Mouse (Mus musculus) heart, adult 10 weeks (tissue): ENCODE measurements around the gene Dbil5. TPM values are rescaled to one million over a fixed set of nuclear protein-coding genes. Genes with fewer than 3 reads are reported as not detected.

Experiments
- polyA plus RNA-seq: library from polyadenylated mRNA; stranded (reverse); fragments of 350-450 nt; fragmentation: Illumina TruSeq; extraction: RNeasy Lipid Tissue Mini Kit (QIAGEN cat#74804); gene quantifications from one replicate; pipeline ENCODE4 v1.2.3, GENCODE M21; 2014; ENCODE audit warnings: low read depth, low replicate concordance

The Dbil5 gene
- not detected for polyA plus RNA-seq

DNA sequence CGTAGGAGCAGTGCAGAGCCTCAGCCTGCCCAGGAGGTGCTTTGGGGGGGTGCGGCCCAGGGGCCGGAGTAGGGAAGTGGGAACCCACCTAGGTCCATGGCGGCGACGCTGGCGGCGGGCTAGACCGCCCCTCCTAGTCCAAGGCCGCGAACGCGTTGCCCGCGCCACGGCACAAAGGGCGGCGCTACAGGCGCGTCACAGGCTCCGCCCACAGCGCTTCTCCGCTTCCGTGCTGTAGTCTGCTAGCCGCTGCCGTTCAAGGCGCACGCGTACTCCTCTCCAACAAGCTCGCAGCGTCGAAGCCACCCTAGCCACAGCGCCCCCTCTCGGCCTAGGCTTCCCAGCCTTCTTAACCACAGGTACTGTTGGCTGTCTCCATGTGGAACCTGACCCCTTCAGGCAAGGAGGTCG is at the start of gene Dbil5, which contains the start of gene Gemin4:
Gene Dbil5 (plus strand): TSS at position 219 of the 411 bp plus-strand sequence.
Gene Gemin4 (minus strand): TSS at position 275 of the 411 bp plus-strand sequence.

DNA sequence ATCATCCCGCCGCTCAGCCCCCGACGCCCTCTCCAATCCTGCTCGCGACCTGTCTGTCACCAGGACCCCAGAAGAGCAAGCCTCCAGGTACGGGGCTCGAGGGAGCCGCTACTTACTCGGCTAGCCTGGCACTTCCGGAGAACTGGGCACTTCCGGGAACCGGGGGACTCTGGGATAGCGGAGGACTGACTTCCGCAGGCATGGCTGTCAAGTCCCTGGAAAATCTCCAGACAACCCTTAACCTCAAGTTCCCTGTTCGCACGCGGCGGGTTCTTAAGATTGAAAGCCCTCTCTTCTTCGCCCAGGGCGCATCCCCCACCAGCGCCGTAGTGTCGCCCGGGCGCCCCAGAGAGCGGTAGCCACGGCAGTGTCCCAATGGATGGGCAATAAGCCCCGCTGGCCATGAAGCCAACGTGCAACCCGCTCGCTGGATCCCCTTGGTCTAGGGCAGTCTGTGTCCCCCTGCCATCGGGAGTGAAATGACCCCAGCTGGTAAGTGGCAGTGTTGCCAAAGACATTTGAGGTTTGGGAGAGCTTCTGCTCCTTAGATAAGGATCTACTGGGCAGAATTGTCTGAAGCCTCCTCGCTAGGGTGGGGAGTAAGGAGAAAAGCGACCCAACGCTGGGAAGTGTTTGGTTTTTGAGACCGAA is 37.8 kb upstream of the Dbil5 start, which contains the start of the genes Vps53 and Fam57a:
Gene Vps53 (minus strand): TSS at position 153 of the 651 bp plus-strand sequence.
Gene Fam57a (plus strand): TSS at position 177 of the 651 bp plus-strand sequence.

DNA sequence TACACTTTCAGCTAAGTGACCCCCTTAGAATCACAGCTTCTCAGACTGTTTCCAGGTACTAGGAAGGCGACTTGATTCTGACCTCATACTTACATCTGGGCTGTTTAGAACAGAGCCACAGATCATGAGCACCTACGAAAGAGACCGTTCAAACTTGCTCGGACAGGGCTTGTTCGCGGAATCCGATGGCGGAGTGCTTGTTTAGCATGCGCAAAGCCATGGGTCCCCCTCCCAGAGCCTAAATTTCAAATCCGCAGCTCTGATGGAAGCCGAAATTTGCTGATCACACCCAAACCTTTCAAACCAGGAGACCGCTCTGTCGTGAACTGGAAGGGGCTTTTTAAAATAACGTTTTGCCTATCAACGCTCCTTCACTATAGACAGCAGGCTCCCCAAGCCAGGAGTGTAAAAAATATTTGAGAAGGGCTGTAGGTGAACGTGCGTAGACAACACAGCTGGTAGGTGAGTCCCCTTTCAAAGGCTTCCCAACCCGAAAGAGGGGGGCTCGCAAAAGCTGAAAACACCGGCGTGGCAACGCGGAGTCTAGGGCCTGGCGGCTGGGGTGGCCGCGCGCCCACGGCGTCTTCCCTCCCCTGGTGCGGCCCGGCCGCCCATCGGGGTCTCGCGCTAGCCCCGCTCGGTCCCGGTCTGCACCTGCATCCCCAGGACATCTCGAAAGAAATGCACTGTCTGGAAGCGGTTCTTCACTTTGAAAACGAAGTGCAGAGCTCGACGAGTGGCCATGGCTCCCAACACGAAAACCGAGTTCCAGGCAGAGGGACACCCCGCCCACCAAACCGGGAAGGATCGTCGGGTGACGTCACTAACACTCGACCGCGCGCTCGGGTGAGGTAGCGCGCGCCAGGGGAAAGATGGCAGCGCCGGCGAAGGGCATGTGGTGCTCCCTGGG is 25.7 kb downstream of the Dbil5 start, which contains the start of the genes Mrm3 and Glod4:
Gene Mrm3 (plus strand): TSS at position 815 of the 910 bp plus-strand sequence.
Gene Glod4 (minus strand): TSS at position 825 of the 910 bp plus-strand sequence.

Other genes starting within 250 kb of the Dbil5 start
- gene 1700016K19Rik, start 217.7 kb upstream of the Dbil5 start, polyA plus RNA-seq = not detected
- 26.2 TPM for gene Rflnb, start 189.8 kb upstream of the Dbil5 start, polyA plus RNA-seq
- gene Vps53, start 38.0 kb upstream of the Dbil5 start, polyA plus RNA-seq = 23.3 TPM
- gene Fam57a, start 37.9 kb upstream of the Dbil5 start, polyA plus RNA-seq = 4.8 TPM
- gene Gemin4, start 56 bp downstream of the Dbil5 start, polyA plus RNA-seq = 4.8 TPM
- gene Mrm3, start 26.1 kb downstream of the Dbil5 start, polyA plus RNA-seq = 28.5 TPM
- gene Glod4, start 26.1 kb downstream of the Dbil5 start, polyA plus RNA-seq = 48.7 TPM
- 12.9 TPM for gene Nxn, start 181.5 kb downstream of the Dbil5 start, polyA plus RNA-seq
- 27.8 TPM for gene Timm22, start 189.3 kb downstream of the Dbil5 start, polyA plus RNA-seq